Mouse (Mus musculus) forebrain, embryonic 14.5 days (tissue): ENCODE measurements around the gene Pmpcb. TPM values are rescaled to one million over a fixed set of nuclear protein-coding genes. Genes with fewer than 3 reads are reported as not detected.

ENCODE experiments used
- ATAC-seq: fragments of 200-750 bp; cut with Nextera tagmentation; 2 replicates; pipeline ENCODE4 v1.8.0; 2017; ENCODE audit warnings: mild to moderate bottlenecking, moderate library complexity
- DNase-seq: peaks from one replicate; pipeline ENCODE4 v3.0.0-alpha.2; 2015; ENCODE audit warnings: low spot score
- H3K27ac ChIP-seq: fragments of 300-500 bp; sonication (generic); 2 replicates; pipeline ENCODE4 v1.5.1; 2014; ENCODE audit warnings: low read depth, mild to moderate bottlenecking, control low read depth, low read length, moderate library complexity
- H3K27me3 ChIP-seq: fragments of 300-500 bp; sonication (generic); replicated peaks from 2 replicates; pipeline ENCODE4 v1.6.1; 2014; ENCODE audit warnings: low read length, control low read depth, mixed read lengths; ENCODE audit not compliant: control insufficient read depth, insufficient read depth
- H3K36me3 ChIP-seq: fragments of 300-500 bp; sonication (generic); 2 replicates; pipeline ENCODE4 v1.6.1; 2014; ENCODE audit warnings: low read length, control low read depth; ENCODE audit not compliant: control insufficient read depth, insufficient read depth
- H3K4me1 ChIP-seq: fragments of 300-500 bp; sonication (generic); 2 replicates; pipeline ENCODE4 v1.6.1; 2014; ENCODE audit warnings: antibody characterized with exemption, low read length, control low read depth; ENCODE audit not compliant: control insufficient read depth, insufficient read depth
- H3K4me2 ChIP-seq: fragments of 300-500 bp; sonication (generic); 2 replicates; pipeline ENCODE4 v1.6.1; 2014; ENCODE audit warnings: mild to moderate bottlenecking, control low read depth, low read length
- H3K4me3 ChIP-seq: fragments of 300-500 bp; sonication (generic); 2 replicates; pipeline ENCODE4 v1.5.1; 2014; ENCODE audit warnings: low read depth, low read length, control low read depth
- H3K9ac ChIP-seq: fragments of 300-500 bp; sonication (generic); 2 replicates; pipeline ENCODE4 v1.6.1; 2014; ENCODE audit warnings: mild to moderate bottlenecking, low read length, control low read depth, moderate library complexity
- H3K9me3 ChIP-seq: fragments of 300-500 bp; sonication (generic); replicated peaks from 2 replicates; pipeline ENCODE4 v1.6.1; 2016; ENCODE audit warnings: low read length, control low read depth, mixed read lengths; ENCODE audit not compliant: control insufficient read depth
- WGBS: fragments of 180-500 bp; shearing (Covaris S2); extraction: QIAGEN DNeasy Blood & Tissue Kit; methylation state at CpG from one replicate; pipeline ENCODE4 v1.1.7; 2014; 5-methylcytosine and 5-hydroxymethylcytosine counted together
- polyA plus RNA-seq: library from polyadenylated mRNA; unstranded; fragments of >200 nt; fragmentation: Nextera tagmentation; extraction: Ambion mirVana; gene quantifications from 2 replicates; pipeline ENCODE4 v1.2.1, GENCODE M21; 2014

Pmpcb gene
- polyA plus RNA-seq, 1 experiment from 2014 or later, result 106 TPM

GRCm38 (mm10) chr5:21737620-21738019, 679 bp downstream of the Pmpcb start:
- peak overlapping the region; percentile 64 for H3K4me2 ChIP-seq
- WGBS, result 30% methylated on average over 10 of the region's 10 CpGs
- peak overlapping the region; percentile 88 for H3K4me3 ChIP-seq
- no peaks in the 10 kb centered on the region for H3K27me3 ChIP-seq
- H3K9ac ChIP-seq, result peak overlapping the region; percentile 88
- ATAC-seq (no peak), DNase-seq (no peak)
- no peak overlapping the region for H3K27ac ChIP-seq
- H3K9me3 ChIP-seq, result no peaks in the 10 kb centered on the region
- peaks cover 15% of the 10 kb centered on the region for H3K4me1 ChIP-seq
- peaks cover 39% of the 10 kb centered on the region for H3K36me3 ChIP-seq

GRCm38 (mm10) chr5:21739120-21739519, 2.2 kb downstream of the Pmpcb start:
- H3K27ac ChIP-seq, result no peak overlapping the region
- no peak for DNase-seq
- H3K9me3 ChIP-seq, result no peaks in the 10 kb centered on the region
- WGBS, result 90% methylated on average over 11 of the region's 11 CpGs
- H3K4me3 ChIP-seq, result no peak overlapping the region
- H3K9ac ChIP-seq, result no peak overlapping the region
- ATAC-seq, result no peak
- H3K4me1 ChIP-seq, result peaks cover 9% of the 10 kb centered on the region
- H3K27me3 ChIP-seq, result no peaks in the 10 kb centered on the region
- peaks cover 54% of the 10 kb centered on the region for H3K36me3 ChIP-seq
- H3K4me2 ChIP-seq, result no peak overlapping the region

- H3K4me2 ChIP-seq, result no peak overlapping the region
- peaks cover 62% of the 10 kb centered on the region for H3K36me3 ChIP-seq
- H3K4me3 ChIP-seq, result no peak overlapping the region
- H3K9ac ChIP-seq, result no peak overlapping the region
- no peak overlapping the region for H3K27ac ChIP-seq
- ATAC-seq, result no peak
- H3K4me1 ChIP-seq, result peaks cover 9% of the 10 kb centered on the region
- no peaks in the 10 kb centered on the region for H3K9me3 ChIP-seq
- no peak for DNase-seq
- H3K27me3 ChIP-seq, result no peaks in the 10 kb centered on the region
- 95% methylated on average over 13 of the region's 13 CpGs for WGBS
Observed at GRCm38 (mm10) chr5:21739881-21740280, 2.9 kb downstream of the Pmpcb start.

GRCm38 (mm10) chr5:21743606-21744005, 6.7 kb downstream of the Pmpcb start:
- no peaks in the 10 kb centered on the region for H3K27me3 ChIP-seq
- no peaks in the 10 kb centered on the region; the same call in 1 of the 2 replicates for H3K4me1 ChIP-seq
- H3K36me3 ChIP-seq, result peaks cover 96% of the 10 kb centered on the region
- no peaks in the 10 kb centered on the region for H3K9me3 ChIP-seq
- DNase-seq, result no peak
- no peak overlapping the region for H3K9ac ChIP-seq
- 95% methylated on average over 10 of the region's 10 CpGs for WGBS
- ATAC-seq, result no peak
- no peak overlapping the region for H3K4me3 ChIP-seq
- H3K27ac ChIP-seq, result no peak overlapping the region
- no peak overlapping the region for H3K4me2 ChIP-seq

- no peaks in the 10 kb centered on the region for H3K27me3 ChIP-seq
- H3K9me3 ChIP-seq, result no peaks in the 10 kb centered on the region
- no peak overlapping the region for H3K4me2 ChIP-seq
- no peaks in the 10 kb centered on the region for H3K4me1 ChIP-seq
- H3K36me3 ChIP-seq, result peaks cover 97% of the 10 kb centered on the region
- no peak overlapping the region for H3K9ac ChIP-seq
- H3K4me3 ChIP-seq, result no peak overlapping the region
- DNase-seq, result no peak
- no peak for ATAC-seq
- H3K27ac ChIP-seq, result no peak overlapping the region
Observed at GRCm38 (mm10) chr5:21744651-21745050, 7.7 kb downstream of the Pmpcb start.

GRCm38 (mm10) chr5:21745966-21746365, 9.0 kb downstream of the Pmpcb start:
- Histone ChIP-seq H3K9me3 (no peaks in the 10 kb centered on the region), H3K9ac (no peak overlapping the region), H3K27me3 (no peaks in the 10 kb centered on the region), H3K4me3 (no peak overlapping the region), H3K27ac (no peak overlapping the region), H3K4me2 (no peak overlapping the region), H3K36me3 (peaks cover 89% of the 10 kb centered on the region), H3K4me1 (no peaks in the 10 kb centered on the region)
- 92% methylated on average over 7 of the region's 8 CpGs for WGBS
- DNase-seq, result no peak
- no peak for ATAC-seq

- Histone ChIP-seq H3K9me3 (no peaks in the 10 kb centered on the region), H3K4me1 (no peaks in the 10 kb centered on the region), H3K36me3 (peaks cover 65% of the 10 kb centered on the region), H3K4me2 (no peak overlapping the region), H3K27ac (no peak overlapping the region), H3K4me3 (no peak overlapping the region), H3K9ac (no peak overlapping the region), H3K27me3 (no peaks in the 10 kb centered on the region)
- DNase-seq, result no peak
- 94% methylated on average over 4 of the region's 4 CpGs for WGBS
- ATAC-seq, result no peak
Observed at GRCm38 (mm10) chr5:21768506-21768905, 31.6 kb downstream of the Pmpcb start.

- WGBS, result 95% methylated on average over 6 of the region's 6 CpGs
- peaks cover 65% of the 10 kb centered on the region for H3K36me3 ChIP-seq
Observed at GRCm38 (mm10) chr5:21769841-21770240, 32.9 kb downstream of the Pmpcb start.

GRCm38 (mm10) chr5:21776491-21776890, 39.5 kb downstream of the Pmpcb start:
- Histone ChIP-seq H3K9me3 (no peaks in the 10 kb centered on the region), H3K4me1 (no peaks in the 10 kb centered on the region), H3K27ac (no peak overlapping the region), H3K9ac (no peak overlapping the region), H3K36me3 (peaks cover 63% of the 10 kb centered on the region), H3K27me3 (no peaks in the 10 kb centered on the region), H3K4me3 (no peak overlapping the region), H3K4me2 (no peak overlapping the region)
- 94% methylated on average over 6 of the region's 6 CpGs for WGBS
- no peak for ATAC-seq
- DNase-seq, result no peak

More at GRCm38 (mm10) chr5:21769841-21770240, 32.9 kb downstream of the Pmpcb start:
- H3K4me2 ChIP-seq, result no peak overlapping the region
- ATAC-seq, result no peak
- no peak for DNase-seq
- H3K27ac ChIP-seq, result no peak overlapping the region
- H3K4me1 ChIP-seq, result no peaks in the 10 kb centered on the region
- no peaks in the 10 kb centered on the region for H3K9me3 ChIP-seq
- no peaks in the 10 kb centered on the region for H3K27me3 ChIP-seq
- H3K4me3 ChIP-seq, result no peak overlapping the region
- H3K9ac ChIP-seq, result no peak overlapping the region
